Mouse (Mus musculus): Measurements from ENCODE around the gene Aff1.

DNA sequence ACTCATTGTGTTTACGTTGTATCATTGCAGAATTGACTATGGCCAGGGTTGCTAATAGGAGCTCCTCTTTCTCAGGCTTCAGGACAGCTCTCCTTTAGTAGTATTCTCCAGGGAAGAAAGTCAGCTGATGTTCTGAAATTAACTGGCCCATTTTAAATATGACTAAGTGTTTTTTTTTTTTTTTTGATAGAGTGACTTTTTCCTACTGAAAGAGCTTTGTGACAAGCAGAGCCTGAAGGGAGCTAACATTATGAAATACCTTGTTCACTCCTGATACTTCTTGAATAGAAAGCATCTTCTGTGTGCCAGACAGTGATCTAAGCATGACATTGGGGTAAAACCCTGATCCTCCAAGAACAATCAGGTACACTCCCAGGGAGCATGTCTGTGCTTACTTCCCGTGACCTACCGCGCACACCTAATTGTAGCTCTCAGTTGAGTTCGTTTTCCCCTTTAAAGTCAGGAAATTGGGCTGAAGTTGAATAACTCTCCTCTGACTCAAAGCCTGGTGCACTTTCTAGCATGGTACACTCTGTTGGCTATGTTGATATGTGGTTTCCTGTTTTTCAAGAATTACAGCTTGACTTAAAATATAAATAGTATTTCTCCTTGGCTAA, 5.8 kb downstream of the Aff1 start:
- TF ChIP-seq POLR2A (IDR thresholded peaks at IDR 0.05; ENCODE audit: low read depth, low read length) = no peak
- no peak for TF ChIP-seq CTCF (conservative IDR thresholded peaks at IDR 0.05; ENCODE audit: insufficient read depth, insufficient read length, low read depth, low read length)

All from kidney, adult 2 months (tissue).